Mouse (Mus musculus) CH12.LX (cell line): ENCODE measurements around the gene Acvrl1. TPM values are rescaled to one million over a fixed set of nuclear protein-coding genes. Genes with fewer than 3 reads are reported as not detected.

ENCODE experiments used
- DNase-seq: peaks from one replicate; pipeline ENCODE4 v3.0.0-alpha.2; 2013; ENCODE audit errors: extremely low read depth
- H3K27ac ChIP-seq: 2 replicates; pipeline ENCODE4 v1.5.1; 2012; ENCODE audit warnings: low read depth, mild to moderate bottlenecking, control low read depth, moderate library complexity; ENCODE audit not compliant: insufficient read depth
- H3K27me3 ChIP-seq: replicated peaks from 2 replicates; pipeline ENCODE3; 2012; ENCODE audit warnings: inconsistent platforms
- H3K36me3 ChIP-seq, 2 experiments: replicated peaks in 1 of 2; 2 replicates each; pipeline versions ENCODE3 to v1.6.1; 2012; ENCODE audit warnings: inconsistent platforms in 1 of 2, low read length in 1 of 2, mild to moderate bottlenecking in 1 of 2, mixed read lengths in 1 of 2, moderate library complexity in 1 of 2; ENCODE audit not compliant: control insufficient read depth in 1 of 2, insufficient read depth in 1 of 2
- H3K4me1 ChIP-seq, 2 experiments: 2 replicates each; pipeline ENCODE4 v1.6.1; 2012; ENCODE audit warnings: inconsistent platforms in 1 of 2, moderate library complexity in 1 of 2; ENCODE audit not compliant: insufficient read depth in 2 of 2, control insufficient read depth in 1 of 2
- H3K4me2 ChIP-seq: 2 replicates; pipeline ENCODE4 v1.6.1; 2012; ENCODE audit warnings: low read depth, mild to moderate bottlenecking, control low read depth; ENCODE audit not compliant: poor library complexity, insufficient read depth, severe bottlenecking
- H3K4me3 ChIP-seq, 3 experiments: fragments of 150-350 bp in 1 of 3; sonication (generic) in 1 of 3; replicated peaks in 1 of 3; 2 replicates each; pipeline versions ENCODE3 to v1.5.1; 2011 to 2012; ENCODE audit warnings: low read depth in 2 of 3, low read length in 2 of 3, mild to moderate bottlenecking in 2 of 3, moderate library complexity in 2 of 3, control low read depth in 1 of 3, improper control_type of control experiment in 1 of 3, inconsistent platforms in 1 of 3, mixed read lengths in 1 of 3; ENCODE audit not compliant: poor library complexity in 1 of 3
- H3K79me2 ChIP-seq: replicated peaks from 2 replicates; pipeline ENCODE4 v1.6.1; 2012; ENCODE audit warnings: mild to moderate bottlenecking, moderate library complexity; ENCODE audit not compliant: control insufficient read depth, poor library complexity, insufficient read depth, severe bottlenecking; ENCODE audit errors: extremely low read depth
- H3K9ac ChIP-seq: 2 replicates; pipeline ENCODE4 v1.6.1; 2012; ENCODE audit warnings: low read depth, mild to moderate bottlenecking, control low read depth, moderate library complexity; ENCODE audit not compliant: insufficient read depth
- H3K9me3 ChIP-seq: replicated peaks from 2 replicates; pipeline ENCODE3; 2012; ENCODE audit warnings: low read length, inconsistent platforms, mixed read lengths
- EP300 ChIP-seq: IDR thresholded peaks from 2 replicates; pipeline ENCODE4 v1.6.1; 2011; ENCODE audit warnings: low read length, improper control_type of control experiment
- ETS1 ChIP-seq: conservative IDR thresholded peaks from 2 replicates; pipeline ENCODE4 v1.6.1; 2012; ENCODE audit warnings: low read depth, mild to moderate bottlenecking, inconsistent platforms, low read length, improper control_type of control experiment, moderate library complexity
- JUND ChIP-seq: conservative IDR thresholded peaks from 2 replicates; pipeline ENCODE4 v1.6.1; 2011; ENCODE audit warnings: low read depth, low read length, improper control_type of control experiment
- MAFK ChIP-seq: IDR thresholded peaks from 2 replicates; pipeline ENCODE4 v1.6.1; 2011; ENCODE audit warnings: low read length, improper control_type of control experiment; ENCODE audit not compliant: insufficient replicate concordance
- MYC ChIP-seq: IDR thresholded peaks from 2 replicates; pipeline ENCODE4 v1.6.1; 2011; ENCODE audit warnings: low read depth, mild to moderate bottlenecking, improper control_type of control experiment, low read length
- NELFE ChIP-seq: IDR thresholded peaks from 2 replicates; pipeline ENCODE4 v1.6.1; 2011; ENCODE audit warnings: low read depth, low read length, improper control_type of control experiment
- NRF1 ChIP-seq: IDR thresholded peaks from 2 replicates; pipeline ENCODE4 v1.6.1; 2014; ENCODE audit warnings: low read depth, mild to moderate bottlenecking, inconsistent platforms, low read length, improper control_type of control experiment, moderate library complexity
- POLR2AphosphoS2 ChIP-seq: IDR thresholded peaks from 2 replicates; pipeline ENCODE4 v1.6.1; 2011; ENCODE audit warnings: low read depth, low read length, improper control_type of control experiment
- SMC3 ChIP-seq: IDR thresholded peaks from 2 replicates; pipeline ENCODE4 v1.6.1; 2011; ENCODE audit warnings: low read depth, low read length, improper control_type of control experiment
- TCF12 ChIP-seq: IDR thresholded peaks from 2 replicates; pipeline ENCODE4 v1.6.1; 2014; ENCODE audit warnings: low read depth, mild to moderate bottlenecking, inconsistent platforms, low read length, improper control_type of control experiment
- UBTF ChIP-seq: IDR thresholded peaks from 2 replicates; pipeline ENCODE4 v1.6.1; 2012; ENCODE audit warnings: low read depth, mild to moderate bottlenecking, inconsistent platforms, low read length, improper control_type of control experiment, moderate library complexity
- USF1 ChIP-seq: IDR thresholded peaks from 2 replicates; pipeline ENCODE4 v1.6.1; 2014; ENCODE audit warnings: low read depth, mild to moderate bottlenecking, inconsistent platforms, low read length, improper control_type of control experiment
- USF2 ChIP-seq: conservative IDR thresholded peaks from 2 replicates; pipeline ENCODE4 v1.6.1; 2011; ENCODE audit warnings: low read depth, low read length, improper control_type of control experiment
- ZC3H11A ChIP-seq: IDR thresholded peaks from 2 replicates; pipeline ENCODE4 v1.6.1; 2012; ENCODE audit warnings: low read depth, mild to moderate bottlenecking, inconsistent platforms, low read length, improper control_type of control experiment
- ZKSCAN1 ChIP-seq: IDR thresholded peaks from 2 replicates; pipeline ENCODE4 v1.6.1; 2012; ENCODE audit warnings: low read depth, inconsistent platforms, low read length, improper control_type of control experiment, borderline replicate concordance
- ZNF384 ChIP-seq: IDR thresholded peaks from 2 replicates; pipeline ENCODE4 v1.6.1; 2012; ENCODE audit warnings: low read depth, low read length, improper control_type of control experiment, inconsistent platforms
- dilution Hi-C: fragments of 300-500 bp; cut with MboI; formaldehyde crosslinking; loops from 2 replicates; pipeline ENCODE4 v1.14.3; 2020; ENCODE audit warnings: low sequenced_read_pairs; ENCODE audit not compliant: extremely low pct_unique_long_range_greater_than_20kb, extremely low pct_ligation_motif_present
- in situ Hi-C: fragments of 300-500 bp; cut with MboI; formaldehyde crosslinking; loops from 3 replicates; pipeline ENCODE4 v1.14.3; 2019; ENCODE audit warnings: low sequenced_read_pairs, low pct_ligation_motif_present, low pct_unique_long_range_greater_than_20kb, mixed read lengths
- polyA plus RNA-seq: library from polyadenylated mRNA; unstranded; fragments of >175 nt; gene quantifications from 2 replicates; pipeline ENCODE4 v1.2.1, GENCODE M21; 2012; ENCODE audit warnings: low read depth; ENCODE audit not compliant: insufficient read length
- total RNA-seq, 2 experiments: library from RNA; depleted of rRNA; stranded (reverse); fragments of 300-350 nt in 1 of 2; fragments of >200 nt in 1 of 2; gene quantifications; 2 replicates each; pipeline ENCODE4 v1.2.3; 2012 to 2014

The Acvrl1 gene
- total and polyA plus RNA-seq, 3 experiments = 4.0 to 9.5 (median 5.2) TPM

DNA sequence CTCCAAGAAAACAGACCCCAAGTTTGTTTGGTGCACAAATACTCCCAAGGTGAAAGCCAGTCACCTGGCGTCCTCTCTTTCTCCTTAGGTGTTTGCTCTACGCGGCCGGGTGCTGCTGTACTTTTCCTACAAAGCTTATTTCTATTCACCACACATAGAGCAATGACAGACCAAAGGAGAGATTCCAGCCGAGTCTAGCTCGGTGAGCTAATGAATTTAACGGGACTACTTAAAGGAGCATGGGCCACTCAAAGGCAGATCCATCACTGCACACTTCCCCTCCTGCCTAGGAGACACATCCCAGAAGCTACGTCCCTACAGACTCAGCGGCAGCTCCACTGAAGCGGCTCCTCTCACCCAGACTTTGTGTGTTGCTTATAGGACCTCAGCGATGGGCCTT, 39.2 kb downstream of the Acvrl1 start:
- H3K9ac ChIP-seq = no peak overlapping the region
- in situ Hi-C loops (no loop called here), dilution Hi-C loops (no loop called here)
- H3K9me3 ChIP-seq = no peaks in the 10 kb centered on the region
- DNase-seq = no peak
- H3K79me2 ChIP-seq = no peaks in the 10 kb centered on the region
- no peaks in the 10 kb centered on the region for H3K36me3 ChIP-seq
- no peak overlapping the region for H3K4me3 ChIP-seq
- H3K27ac ChIP-seq = no peak overlapping the region
- peaks cover 46% of the 10 kb centered on the region for H3K27me3 ChIP-seq
- H3K4me2 ChIP-seq = no peak overlapping the region
- H3K4me1 ChIP-seq = peaks cover 9 to 11% of the 10 kb centered on the region in 2 experiments
- no peak for TF ChIP-seq NRF1
- TF ChIP-seq ZKSCAN1 = no peak
- no peak for TF ChIP-seq MAFK
- TF ChIP-seq ZNF384 = no peak
- TF ChIP-seq ETS1 = no peak
- no peak for TF ChIP-seq MYC
- no peak for TF ChIP-seq UBTF
- no peak for TF ChIP-seq EP300
- TF ChIP-seq TCF12 = no peak
- TF ChIP-seq JUND = no peak
- TF ChIP-seq USF1 = no peak
- TF ChIP-seq SMC3 = no peak

DNA sequence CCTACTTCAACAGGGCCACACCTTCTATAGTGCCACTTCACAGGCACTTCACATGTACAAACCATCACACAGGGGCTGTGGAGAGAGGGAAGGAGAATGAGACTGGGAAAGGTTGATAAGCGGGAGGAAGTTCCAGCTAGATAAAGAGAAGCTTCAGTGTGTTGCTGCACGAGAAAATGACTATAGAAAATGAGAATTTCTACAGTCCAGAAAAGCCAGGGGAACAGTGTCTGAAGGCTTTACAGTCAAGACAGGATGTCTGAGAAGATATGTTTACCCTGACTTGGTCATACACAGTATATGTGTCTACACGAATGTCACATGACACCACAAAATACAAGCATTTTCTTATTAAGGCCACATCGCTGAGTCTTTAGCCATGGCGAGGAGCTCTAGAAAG, 41.6 kb downstream of the Acvrl1 start:
- H3K36me3 ChIP-seq = no peaks in the 10 kb centered on the region
- no peak overlapping the region for H3K27ac ChIP-seq
- H3K9me3 ChIP-seq = no peaks in the 10 kb centered on the region
- no peak overlapping the region for H3K9ac ChIP-seq
- H3K79me2 ChIP-seq = no peaks in the 10 kb centered on the region
- TF ChIP-seq NELFE (no peak), USF2 (no peak), POLR2AphosphoS2 (no peak), ZC3H11A (no peak), MYC (no peak), NRF1 (no peak)
- H3K4me1 ChIP-seq = peaks cover 14 to 21% of the 10 kb centered on the region in 2 experiments
- H3K4me3 ChIP-seq = no peak overlapping the region
- dilution Hi-C loops (no loop called here), in situ Hi-C loops (no loop called here)
- no peak for DNase-seq
- no peak overlapping the region for H3K4me2 ChIP-seq
- peaks cover 53% of the 10 kb centered on the region for H3K27me3 ChIP-seq
